Mouse (Mus musculus) layer of hippocampus, postnatal 10 days (tissue): ENCODE data around the gene H2afv. TPM values are rescaled to one million over a fixed set of nuclear protein-coding genes. Genes with fewer than 3 reads are reported as not detected.

Experiments used
- DNase-seq, 2 experiments: peaks; one replicate each; pipeline ENCODE4 v3.0.0; 2021; ENCODE audit warnings: low spot score in 2 of 2
- long read RNA-seq: library from polyadenylated mRNA; stranded (forward); transcript quantifications from one replicate; pipeline ENCODE4 v2.0.0, GENCODE M21; 2023
- total RNA-seq, 2 experiments: library from RNA; stranded (reverse); gene quantifications; 2 replicates each; pipeline ENCODE4 v1.2.3; 2021

H2afv gene
- 10 to 100 TPM; 48.5 to 53.6 TPM for total RNA-seq
- long read RNA-seq, transcript H2afv-202 (5 exons, 1,633 nt): major isoform, 103 of 114 reads
- long read RNA-seq, transcript H2afv-201 (4 exons, 519 nt): minor isoform, 9 of 114 reads
- long read RNA-seq, partial matches to known transcripts: 1 of 114 reads
- long read RNA-seq, other reads (novel, unspliced or antisense): 1 of 114 reads

DNA sequence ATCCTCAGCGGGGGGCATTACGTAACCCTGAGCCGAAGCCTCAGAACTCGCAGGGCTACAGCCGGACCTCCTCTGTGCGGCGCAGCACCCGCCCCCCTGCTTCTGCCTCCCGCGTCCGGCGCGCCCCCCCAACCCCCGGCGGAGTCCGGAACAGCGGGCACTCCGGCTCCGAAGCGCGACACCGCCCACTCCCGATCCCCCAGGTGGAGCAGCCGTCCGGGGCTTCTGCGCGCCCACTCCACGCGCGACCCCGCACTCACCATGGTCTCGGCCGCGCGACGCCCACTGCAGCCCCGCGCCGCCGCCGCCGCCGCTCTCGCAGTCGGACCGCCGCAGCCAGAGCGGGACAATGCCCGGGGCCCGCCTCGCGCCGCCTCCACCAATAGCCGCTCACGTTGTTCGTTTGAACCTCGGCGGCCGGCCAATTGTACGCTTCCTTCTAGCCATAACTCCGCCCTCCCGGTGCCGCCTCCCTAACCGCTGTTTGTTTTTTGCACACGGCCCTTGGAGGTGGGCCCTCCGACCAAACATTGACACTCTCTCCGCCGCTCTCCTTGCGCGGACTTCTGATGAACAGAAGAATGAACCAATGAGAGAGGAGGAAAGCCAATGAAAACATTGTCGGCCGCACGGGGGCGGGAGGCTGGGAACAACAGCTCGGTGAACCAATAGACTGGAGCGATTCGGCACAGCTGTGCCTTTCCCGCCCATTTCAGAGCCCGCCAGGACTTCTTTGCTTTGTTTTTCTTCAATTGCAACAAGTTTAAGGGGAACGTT is at the start of gene H2afv:
TSS of gene H2afv (minus strand) at position 367 of the 777 bp plus-strand sequence.
- peak; percentile 100 for DNase-seq

DNA sequence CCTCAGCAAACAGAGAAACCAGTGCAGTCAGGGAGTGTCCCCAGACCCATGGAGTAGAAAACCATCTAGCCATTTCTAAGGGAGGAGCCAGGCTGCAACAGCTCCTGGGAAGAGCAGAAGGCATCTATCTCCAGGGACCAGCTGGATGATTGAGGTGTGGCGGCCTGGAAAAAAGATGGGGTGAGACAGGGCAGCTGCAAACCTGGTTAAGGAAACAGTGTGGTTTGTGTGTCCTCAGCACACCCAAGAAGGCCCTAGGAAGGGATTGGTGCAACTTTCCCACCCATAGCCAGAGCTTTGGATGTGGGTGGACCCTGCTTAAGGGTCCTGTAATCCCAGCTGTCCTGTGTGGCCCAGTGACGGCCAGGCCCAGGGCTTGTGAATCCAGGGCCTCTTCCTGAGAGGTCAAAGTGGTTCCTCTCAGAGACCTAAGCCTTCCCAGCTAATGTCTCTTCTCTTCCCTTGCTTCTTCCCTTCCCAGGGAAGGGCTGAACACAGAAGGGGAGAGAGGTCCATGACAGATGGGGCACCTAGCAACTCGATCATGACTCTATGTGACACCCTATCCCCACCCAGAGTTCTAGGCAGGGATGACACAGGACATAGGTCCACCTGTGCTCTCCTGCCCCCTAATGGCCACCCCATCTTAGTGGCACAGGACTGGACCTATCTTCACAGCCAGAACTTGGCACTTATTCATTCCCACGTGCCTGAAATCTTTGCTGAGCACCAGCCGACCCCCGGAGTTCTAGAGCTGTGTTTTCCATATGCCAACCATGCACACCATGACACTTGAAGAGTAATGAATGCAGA is 45.7 kb upstream of the H2afv start:
- DNase-seq: peak in 1 of 2 experiments; percentile 44

- DNase-seq: no peak
Observed at GRCm38 (mm10) chr11:6489257-6489656, 45.0 kb upstream of the H2afv start.

GRCm38 (mm10) chr11:6488041-6488684 is 43.9 kb upstream of the H2afv start:
- DNase-seq: no peak

DNA sequence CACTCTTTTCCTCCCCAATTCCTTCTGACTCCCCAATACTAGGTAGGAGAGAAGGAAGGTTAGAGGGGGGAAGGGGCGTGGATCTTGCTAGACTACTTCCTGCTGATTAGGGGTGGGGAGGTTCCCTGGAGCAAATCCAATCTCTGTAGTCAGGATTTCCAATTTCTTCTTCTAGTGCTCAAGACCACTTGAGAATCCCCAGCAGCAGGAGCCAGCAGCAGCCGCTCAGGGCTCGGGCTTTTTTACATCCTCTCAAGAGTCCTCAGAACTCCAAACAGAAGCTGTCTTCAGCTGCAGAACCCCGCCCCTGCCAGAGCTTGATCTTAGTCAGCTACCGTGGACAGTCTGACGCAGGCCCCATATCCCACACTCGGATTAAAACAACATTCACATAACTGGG is 43.3 kb upstream of the H2afv start:
- DNase-seq: no peak

- DNase-seq: no peak
Observed at GRCm38 (mm10) chr11:6486916-6487315, 42.7 kb upstream of the H2afv start.

GRCm38 (mm10) chr11:6484244-6484959 is 40.2 kb upstream of the H2afv start:
- no peak for DNase-seq

DNA sequence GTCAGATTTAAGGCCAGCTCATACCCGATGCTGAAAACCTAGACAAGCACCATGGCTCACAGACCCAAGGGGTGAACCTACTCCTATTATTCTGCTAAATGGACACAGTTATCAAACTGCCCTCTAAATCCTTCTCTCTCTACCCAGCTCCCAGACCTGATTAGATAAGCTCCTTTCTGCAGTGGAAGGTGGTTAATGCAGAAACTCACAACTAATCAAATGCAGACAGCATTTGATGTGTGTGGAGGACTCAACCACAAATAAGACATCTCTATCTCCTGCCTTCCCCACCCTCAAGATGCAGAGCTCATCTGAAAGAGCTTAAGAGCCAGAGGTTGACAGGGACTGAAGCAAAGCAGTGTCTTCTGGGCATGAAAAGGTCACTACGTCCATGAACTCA is 38.9 kb upstream of the H2afv start:
- no peak for DNase-seq

- DNase-seq: no peak
Observed at GRCm38 (mm10) chr11:6481669-6482185, 37.5 kb upstream of the H2afv start.

- DNase-seq: no peak
Observed at GRCm38 (mm10) chr11:6480681-6481405, 36.6 kb upstream of the H2afv start.

DNA sequence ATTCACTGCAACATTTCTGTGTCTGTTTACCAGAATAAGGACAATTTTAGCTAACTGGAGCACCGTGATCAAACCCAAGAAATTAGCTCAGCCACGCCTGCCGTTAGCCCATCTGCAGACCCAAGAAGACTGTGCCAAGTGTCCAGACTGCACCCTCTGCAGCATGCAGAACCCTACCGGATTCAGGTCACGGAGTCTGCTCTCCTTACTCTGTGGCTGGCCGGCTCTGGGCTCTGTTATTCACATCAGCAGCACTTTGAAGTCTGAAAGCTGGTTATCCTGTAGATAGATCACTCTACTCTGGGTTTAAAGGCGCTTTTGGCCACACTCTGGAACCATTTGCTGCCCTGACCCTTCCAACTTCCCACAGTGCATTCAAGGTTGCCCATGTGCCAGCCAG is 35.9 kb upstream of the H2afv start:
- DNase-seq: no peak

DNA sequence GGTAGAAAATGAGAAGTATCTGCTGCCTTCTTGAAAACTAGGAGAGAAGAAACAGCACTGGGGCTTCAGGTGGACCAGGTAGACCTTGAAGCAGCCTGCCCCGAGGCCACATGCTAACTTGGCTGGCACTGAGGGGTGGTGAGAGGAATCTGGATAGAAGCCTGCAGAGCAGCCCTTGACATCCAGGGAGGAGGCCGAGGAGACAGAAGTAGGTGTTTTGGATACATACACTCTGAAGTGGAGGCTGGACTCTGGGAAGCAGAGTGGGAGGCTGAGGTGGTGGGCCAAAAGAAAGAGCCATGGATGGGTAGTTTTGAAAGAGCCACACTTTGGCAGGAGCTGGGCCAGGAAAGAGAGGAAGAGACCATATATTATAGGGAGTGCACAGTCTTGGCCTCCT is 35.0 kb upstream of the H2afv start:
- DNase-seq: no peak

DNA sequence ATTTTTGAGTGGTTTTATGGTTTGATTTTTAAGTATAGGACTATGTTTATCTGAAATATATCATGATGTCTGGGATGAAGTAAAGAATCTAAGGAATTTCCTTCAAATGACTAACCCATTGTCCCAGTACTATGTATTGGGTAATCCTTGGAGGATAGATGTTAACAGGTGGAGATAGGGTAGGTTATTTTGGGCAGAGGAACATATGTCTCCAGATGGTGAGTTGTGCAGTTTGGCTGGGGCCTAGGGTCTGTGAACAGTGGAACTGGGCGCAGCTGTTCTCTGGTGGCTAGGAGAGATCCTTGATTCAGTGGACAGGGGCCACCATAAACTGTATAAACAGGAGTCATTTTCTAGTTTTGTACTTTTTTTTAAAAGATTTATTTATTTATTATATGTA is 33.1 kb upstream of the H2afv start:
- no peak for DNase-seq

- no peak for DNase-seq
Observed at GRCm38 (mm10) chr11:6476876-6477275, 32.6 kb upstream of the H2afv start.

DNA sequence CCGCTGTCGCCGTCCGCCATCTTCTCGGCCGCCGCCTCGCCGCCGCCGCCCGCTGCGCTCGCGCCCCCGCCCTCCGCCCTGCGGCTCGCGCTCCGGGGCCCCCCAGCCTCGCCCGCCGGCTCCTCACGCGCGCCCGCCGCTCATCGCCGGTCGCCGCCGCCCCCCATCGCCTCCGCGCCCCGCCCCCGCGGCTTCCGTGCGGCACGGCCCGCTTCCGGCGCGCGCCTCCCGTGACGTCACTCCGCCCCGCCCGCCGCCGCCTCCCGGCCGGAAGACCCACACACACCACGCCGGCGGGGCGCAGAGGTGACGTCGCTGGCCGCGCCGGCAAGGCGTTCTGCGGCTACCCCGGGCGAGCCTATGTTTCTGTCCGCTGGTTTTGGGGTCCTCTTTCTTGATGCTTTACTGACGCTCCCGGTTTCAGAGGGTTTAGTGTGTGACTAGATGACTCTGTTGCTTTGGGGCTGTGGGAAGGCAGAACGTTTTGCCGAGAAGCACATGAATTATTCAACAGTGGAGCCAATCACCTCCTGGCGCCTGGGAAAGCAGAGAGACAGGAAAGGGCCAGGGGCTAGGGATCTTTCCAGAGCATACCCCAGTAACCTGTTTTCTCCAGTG is 31.7 kb upstream of the H2afv start, which contains the start of gene Purb:
TSS of gene Purb (minus strand) at position 51 of the 618 bp plus-strand sequence.
- peak; percentile 91 to 96 for DNase-seq

- peak; percentile 65 to 69 for DNase-seq
Observed at GRCm38 (mm10) chr11:6474874-6475731, 30.9 kb upstream of the H2afv start.

GRCm38 (mm10) chr11:6474381-6474780 is 30.1 kb upstream of the H2afv start:
- DNase-seq: no peak

GRCm38 (mm10) chr11:6472076-6472475 is 27.8 kb upstream of the H2afv start:
- DNase-seq: no peak
